Mouse (Mus musculus): ENCODE data around the gene Cand2. TPM values are rescaled to one million over a fixed set of nuclear protein-coding genes. Genes with fewer than 3 reads are reported as not detected.

Cand2 gene
- polyA plus RNA-seq, 1 experiment from 2014 or later, result 20.3 TPM

DNA sequence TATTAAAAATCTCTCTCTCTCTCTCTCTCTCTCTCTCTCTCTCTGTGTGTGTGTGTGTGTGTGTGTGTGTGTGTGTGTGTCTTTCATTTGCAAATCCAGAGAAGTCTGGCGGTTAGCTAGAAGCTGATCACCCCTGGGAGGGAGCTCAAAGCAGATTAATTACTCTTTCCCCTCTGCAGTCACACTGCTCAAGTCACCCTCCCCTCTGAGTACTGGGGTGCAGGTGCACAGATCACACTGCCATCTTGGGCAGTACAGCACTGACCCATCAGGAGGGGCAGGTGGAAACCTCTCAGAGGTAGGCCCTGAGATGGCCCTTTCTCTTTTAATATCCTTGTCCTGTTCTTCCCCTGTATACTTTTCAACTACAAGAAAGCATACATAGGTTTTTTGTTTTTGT lies 28.0 kb upstream of the Cand2 start:
- DNase-seq (ENCODE audit: low spot score) (no peak), ATAC-seq (replicated peaks; ENCODE audit: low FRiP score) (no peak)
- Histone ChIP-seq H3K36me3 (ENCODE audit: control insufficient read depth, insufficient read depth, low read length) (no peaks in the 10 kb centered on the region), H3K27me3 (replicated peaks; ENCODE audit: control insufficient read depth, insufficient read depth, low read length) (no peaks in the 10 kb centered on the region), H3K9ac (ENCODE audit: low read depth, low read length) (no peak overlapping the region), H3K4me2 (no peak overlapping the region), H3K4me3 (ENCODE audit: low read depth, low read length) (no peak overlapping the region), H3K4me1 (replicated peaks; ENCODE audit: control insufficient read depth, insufficient read depth, low read length) (peaks cover 9% of the 10 kb centered on the region; the same call in 1 of the 2 replicates), H3K27ac (ENCODE audit: low read depth, low read length) (no peak overlapping the region), H3K9me3 (ENCODE audit: control insufficient read depth, low read length) (no peaks in the 10 kb centered on the region)
- 95% methylated on average over 1 of the region's 1 CpGs for WGBS

DNA sequence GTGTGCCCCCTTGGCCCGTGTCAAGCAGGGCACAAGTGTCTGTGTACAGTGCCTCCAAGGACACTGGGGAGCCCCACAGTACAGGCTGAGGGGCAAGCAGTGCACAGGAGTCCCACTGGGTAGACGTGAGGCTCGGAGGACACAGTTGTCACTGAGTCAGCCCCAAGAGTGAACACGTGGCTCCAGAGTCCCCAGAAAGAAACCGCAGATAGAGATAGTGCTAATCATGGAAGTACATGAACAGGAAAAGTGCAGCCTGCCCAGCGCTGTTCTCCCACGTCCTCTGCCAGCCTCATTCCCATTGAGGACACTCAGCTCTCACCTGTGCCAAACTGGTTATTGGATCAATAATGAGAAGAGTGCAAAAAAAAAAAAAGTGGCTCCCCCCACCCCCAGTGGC lies 18.8 kb upstream of the Cand2 start:
- ATAC-seq (replicated peaks; ENCODE audit: low FRiP score), result peak; percentile 84
- Histone ChIP-seq H3K36me3 (ENCODE audit: control insufficient read depth, insufficient read depth, low read length) (no peaks in the 10 kb centered on the region), H3K27ac (ENCODE audit: low read depth, low read length) (peak overlapping the region; percentile 36; the same call in 1 of the 2 replicates), H3K4me3 (ENCODE audit: low read depth, low read length) (no peak overlapping the region), H3K27me3 (replicated peaks; ENCODE audit: control insufficient read depth, insufficient read depth, low read length) (no peaks in the 10 kb centered on the region), H3K9me3 (ENCODE audit: control insufficient read depth, low read length) (no peaks in the 10 kb centered on the region), H3K4me1 (replicated peaks; ENCODE audit: control insufficient read depth, insufficient read depth, low read length) (peaks cover 29% of the 10 kb centered on the region), H3K9ac (ENCODE audit: low read depth, low read length) (peak overlapping the region; percentile 21; the same call in 1 of the 2 replicates), H3K4me2 (peak overlapping the region; percentile 38)
- DNase-seq (ENCODE audit: low spot score), result no peak
- WGBS, result 44% methylated on average over 7 of the region's 7 CpGs

DNA sequence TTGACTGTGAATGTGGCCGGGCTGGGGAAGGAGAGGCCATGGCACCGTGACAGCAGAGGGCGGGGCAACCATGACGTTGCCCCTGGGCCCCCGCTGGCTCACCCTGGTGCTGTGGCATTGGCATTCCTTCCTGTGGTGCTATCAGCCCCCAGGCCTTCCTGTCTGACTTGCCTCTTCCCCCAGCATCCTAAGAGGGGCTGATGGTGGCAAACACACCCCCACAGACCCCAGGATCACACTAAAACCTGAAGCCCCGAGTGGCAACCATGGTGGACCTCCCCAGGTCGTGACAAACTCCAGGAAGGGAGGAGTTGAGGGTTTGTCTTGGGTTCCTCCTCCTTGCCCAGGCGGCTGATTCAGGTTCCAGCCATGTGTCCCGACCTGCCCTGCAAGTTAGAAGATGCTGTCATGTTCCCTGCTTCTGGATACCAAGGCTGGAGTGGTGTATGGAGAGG lies 15.3 kb upstream of the Cand2 start:
- peak overlapping the region; percentile 25 for H3K4me3 ChIP-seq (ENCODE audit: low read depth, low read length)
- H3K27ac ChIP-seq (ENCODE audit: low read depth, low read length), result peak overlapping the region; percentile 72

DNA sequence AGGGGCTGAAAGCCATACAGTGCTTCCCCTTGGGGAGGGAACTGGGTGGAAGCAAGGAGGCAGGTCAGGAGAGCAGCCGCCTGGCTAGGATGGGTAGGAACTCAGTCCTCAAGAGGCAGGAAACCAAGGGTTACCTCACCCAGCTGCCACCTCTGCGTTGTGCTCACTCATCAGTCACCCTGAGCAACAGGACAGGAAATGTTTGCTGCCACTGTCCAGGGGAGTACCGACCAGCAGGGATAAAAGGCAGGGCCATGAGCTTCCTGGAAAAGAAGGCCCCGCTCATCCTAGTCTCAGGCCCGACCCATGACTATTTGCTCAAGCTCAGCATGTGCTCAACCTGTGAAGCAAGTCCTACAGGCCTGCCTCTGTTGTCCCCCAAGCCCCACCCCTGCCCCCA lies 14.9 kb upstream of the Cand2 start:
- ATAC-seq (replicated peaks; ENCODE audit: low FRiP score) (no peak), DNase-seq (ENCODE audit: low spot score) (no peak)
- no peaks in the 10 kb centered on the region for H3K36me3 ChIP-seq (ENCODE audit: control insufficient read depth, insufficient read depth, low read length)
- H3K9me3 ChIP-seq (ENCODE audit: control insufficient read depth, low read length), result no peaks in the 10 kb centered on the region
- peak overlapping the region; percentile 56 for H3K4me2 ChIP-seq
- H3K9ac ChIP-seq (ENCODE audit: low read depth, low read length), result peak overlapping the region; percentile 38; the same call in 1 of the 2 replicates
- H3K4me3 ChIP-seq (ENCODE audit: low read depth, low read length), result no peak overlapping the region
- peak overlapping the region; percentile 72 for H3K27ac ChIP-seq (ENCODE audit: low read depth, low read length)
- H3K27me3 ChIP-seq (replicated peaks; ENCODE audit: control insufficient read depth, insufficient read depth, low read length), result no peaks in the 10 kb centered on the region
- 35% methylated on average over 5 of the region's 5 CpGs for WGBS
- H3K4me1 ChIP-seq (replicated peaks; ENCODE audit: control insufficient read depth, insufficient read depth, low read length), result peaks cover 53% of the 10 kb centered on the region

More for the DNA sequence above, 15.3 kb upstream of the Cand2 start:
- H3K9ac ChIP-seq (ENCODE audit: low read depth, low read length), result peak overlapping the region; percentile 38; the same call in 1 of the 2 replicates
- peak; percentile 43 for DNase-seq (ENCODE audit: low spot score)
- no peaks in the 10 kb centered on the region for H3K36me3 ChIP-seq (ENCODE audit: control insufficient read depth, insufficient read depth, low read length)
- peak overlapping the region; percentile 56 for H3K4me2 ChIP-seq
- peak; percentile 65 for ATAC-seq (replicated peaks; ENCODE audit: low FRiP score)
- WGBS, result 35% methylated on average over 9 of the region's 9 CpGs
- no peaks in the 10 kb centered on the region for H3K27me3 ChIP-seq (replicated peaks; ENCODE audit: control insufficient read depth, insufficient read depth, low read length)
- H3K4me1 ChIP-seq (replicated peaks; ENCODE audit: control insufficient read depth, insufficient read depth, low read length), result peaks cover 48% of the 10 kb centered on the region
- H3K9me3 ChIP-seq (ENCODE audit: control insufficient read depth, low read length), result no peaks in the 10 kb centered on the region

DNA sequence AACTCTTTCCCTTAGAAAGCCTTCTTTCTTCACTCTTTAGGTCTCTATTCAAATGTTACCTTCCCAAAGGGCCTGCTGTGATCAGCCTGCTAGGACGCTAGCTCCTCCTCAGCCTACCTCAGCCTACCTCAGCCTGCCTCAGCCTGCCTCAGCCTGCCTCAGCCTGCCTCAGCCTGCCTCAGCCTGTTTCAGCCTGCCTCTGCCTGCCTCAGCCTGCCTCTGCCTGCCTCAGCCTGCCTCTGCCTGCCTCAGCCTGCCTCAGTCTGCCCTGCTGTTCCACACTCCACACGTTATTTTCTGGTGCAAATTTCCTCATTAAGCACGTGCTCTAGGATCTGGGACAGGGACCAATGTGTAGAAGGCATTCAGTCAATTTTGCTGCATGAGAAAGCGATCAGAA lies 14.2 kb upstream of the Cand2 start:
- Histone ChIP-seq H3K36me3 (ENCODE audit: control insufficient read depth, insufficient read depth, low read length) (no peaks in the 10 kb centered on the region), H3K27me3 (replicated peaks; ENCODE audit: control insufficient read depth, insufficient read depth, low read length) (no peaks in the 10 kb centered on the region), H3K9ac (ENCODE audit: low read depth, low read length) (no peak overlapping the region), H3K9me3 (ENCODE audit: control insufficient read depth, low read length) (no peaks in the 10 kb centered on the region), H3K27ac (ENCODE audit: low read depth, low read length) (peak overlapping the region; percentile 72), H3K4me2 (no peak overlapping the region), H3K4me1 (replicated peaks; ENCODE audit: control insufficient read depth, insufficient read depth, low read length) (peaks cover 51% of the 10 kb centered on the region), H3K4me3 (ENCODE audit: low read depth, low read length) (no peak overlapping the region)
- WGBS, result 87% methylated on average over 4 of the region's 4 CpGs
- DNase-seq (ENCODE audit: low spot score) (no peak), ATAC-seq (replicated peaks; ENCODE audit: low FRiP score) (no peak)

DNA sequence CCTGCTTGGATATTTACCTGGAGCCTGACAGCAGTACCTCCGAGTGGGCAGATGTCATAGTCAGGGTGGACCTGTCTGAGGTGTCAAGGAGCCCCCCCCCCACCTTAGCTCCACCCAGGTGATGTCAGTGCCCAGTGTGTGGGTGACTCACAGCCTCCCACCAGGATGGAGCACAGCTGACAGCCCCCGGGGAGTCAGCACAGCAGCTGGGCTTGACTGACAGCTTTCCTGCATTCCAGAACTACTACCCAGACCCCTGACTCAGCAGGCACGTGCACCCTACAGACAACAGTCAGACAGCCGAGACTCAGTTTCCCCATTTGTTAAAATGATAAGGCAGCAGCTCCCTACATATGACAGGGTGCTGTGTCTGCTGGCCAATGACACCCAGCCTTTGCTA lies 13.4 kb upstream of the Cand2 start:
- no peak overlapping the region; the same call in 1 of the 2 replicates for H3K27ac ChIP-seq (ENCODE audit: low read depth, low read length)
- WGBS, result 46% methylated on average over 4 of the region's 4 CpGs
- H3K9me3 ChIP-seq (ENCODE audit: control insufficient read depth, low read length), result no peaks in the 10 kb centered on the region
- H3K4me2 ChIP-seq, result no peak overlapping the region
- H3K4me1 ChIP-seq (replicated peaks; ENCODE audit: control insufficient read depth, insufficient read depth, low read length), result peaks cover 42% of the 10 kb centered on the region
- no peak overlapping the region for H3K4me3 ChIP-seq (ENCODE audit: low read depth, low read length)
- no peaks in the 10 kb centered on the region for H3K27me3 ChIP-seq (replicated peaks; ENCODE audit: control insufficient read depth, insufficient read depth, low read length)
- DNase-seq (ENCODE audit: low spot score) (no peak), ATAC-seq (replicated peaks; ENCODE audit: low FRiP score) (no peak)
- no peak overlapping the region for H3K9ac ChIP-seq (ENCODE audit: low read depth, low read length)
- no peaks in the 10 kb centered on the region for H3K36me3 ChIP-seq (ENCODE audit: control insufficient read depth, insufficient read depth, low read length)

DNA sequence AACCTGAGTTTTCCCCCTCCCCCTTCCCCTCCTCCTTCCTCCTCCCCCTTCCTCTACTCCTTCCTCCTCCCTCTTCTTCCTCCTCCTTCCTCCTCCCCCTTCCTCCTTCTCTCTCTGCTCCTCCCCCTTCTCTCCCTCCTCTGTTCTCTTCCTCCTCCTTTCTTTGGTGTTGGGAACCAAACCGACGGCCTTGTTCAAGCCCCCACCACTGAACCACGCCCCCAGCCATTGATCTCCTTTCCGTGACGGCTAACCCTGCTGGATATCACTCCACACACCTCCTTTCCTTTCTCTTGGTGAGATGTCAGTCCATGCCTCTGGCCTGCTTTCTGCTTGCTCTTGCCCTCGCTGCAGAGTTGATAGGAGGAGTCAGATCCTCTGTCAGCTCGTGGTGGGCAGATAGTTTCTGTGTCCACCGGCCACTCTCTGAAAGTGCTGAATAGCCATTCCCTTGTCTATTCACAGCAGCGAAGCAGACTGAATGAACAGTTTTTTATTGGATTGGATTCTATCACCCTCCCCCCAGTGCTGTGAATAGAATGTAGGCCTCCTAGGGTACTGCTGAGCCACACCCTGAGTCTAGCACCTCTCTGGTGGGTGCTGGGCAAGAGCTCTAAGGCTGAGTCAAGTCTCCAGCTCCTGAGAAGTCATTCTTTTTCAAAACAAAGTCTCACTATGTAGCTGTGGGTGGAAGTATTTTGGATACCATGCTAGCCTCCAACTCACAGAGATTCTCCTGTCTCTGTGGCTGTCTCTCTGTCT lies 12.2 kb upstream of the Cand2 start, which contains the start of gene Tmem40:
Tmem40 (minus strand) TSS at position 416 of the 762 bp plus-strand sequence.
- DNase-seq (ENCODE audit: low spot score) (peak; percentile 59), ATAC-seq (replicated peaks; ENCODE audit: low FRiP score) (peak; percentile 59)
- Histone ChIP-seq H3K27ac (ENCODE audit: low read depth, low read length) (peak within 1 kb of the TSS; percentile 79), H3K27me3 (replicated peaks; ENCODE audit: control insufficient read depth, insufficient read depth, low read length) (no peaks in the 10 kb centered on the region), H3K36me3 (ENCODE audit: control insufficient read depth, insufficient read depth, low read length) (no peaks in the 10 kb centered on the region), H3K9me3 (ENCODE audit: control insufficient read depth, low read length) (no peaks in the 10 kb centered on the region), H3K4me2 (peak within 1 kb of the TSS; percentile 46), H3K9ac (ENCODE audit: low read depth, low read length) (peak within 1 kb of the TSS; percentile 11; the same call in 1 of the 2 replicates), H3K4me1 (replicated peaks; ENCODE audit: control insufficient read depth, insufficient read depth, low read length) (peaks cover 41% of the 10 kb centered on the region), H3K4me3 (ENCODE audit: low read depth, low read length) (peak within 1 kb of the TSS; percentile 5; the same call in 1 of the 2 replicates)
- WGBS, result 3% methylated on average over 9 of the region's 9 CpGs

DNA sequence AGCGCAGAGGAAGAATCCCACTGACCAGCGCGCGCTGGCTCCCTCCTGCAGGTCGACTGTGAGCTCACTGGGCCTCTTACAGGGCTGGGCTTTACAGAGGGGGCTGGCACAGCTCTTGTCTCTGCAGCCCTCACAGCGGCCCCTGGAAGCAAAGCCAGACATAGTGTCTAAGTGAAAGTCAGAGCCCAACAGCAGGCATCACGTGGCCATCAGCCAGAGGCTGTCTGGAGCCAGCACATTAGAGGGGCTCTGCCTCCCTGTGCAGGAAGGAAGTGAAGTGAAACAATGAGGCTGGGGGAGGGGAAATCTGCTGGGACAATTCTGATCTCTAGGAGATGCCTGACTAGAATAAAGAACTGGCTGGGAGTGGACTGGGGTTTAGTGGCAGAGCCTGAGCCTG lies 10.2 kb upstream of the Cand2 start:
- WGBS, result 6% methylated on average over 7 of the region's 7 CpGs

DNA sequence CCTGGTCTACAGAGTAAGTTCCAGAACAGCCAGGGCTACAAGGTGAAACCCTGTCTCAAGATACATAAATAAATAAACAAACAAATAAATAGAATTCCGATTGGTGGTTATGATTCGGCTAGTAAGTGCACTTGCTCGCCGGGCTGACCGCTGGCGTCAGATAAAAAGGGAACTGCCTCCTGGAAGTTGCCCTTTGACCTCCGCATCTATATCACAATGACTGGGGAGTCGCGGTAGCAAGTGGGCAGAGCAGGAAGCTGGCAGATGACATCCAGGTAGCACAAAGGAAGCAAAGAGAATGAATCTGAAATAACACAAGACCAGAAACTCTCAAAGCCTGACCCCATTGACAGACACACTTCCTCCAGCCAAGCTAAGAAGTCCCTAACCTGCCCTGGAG lies 7.0 kb upstream of the Cand2 start:
- Histone ChIP-seq H3K27ac (ENCODE audit: low read depth, low read length) (no peak overlapping the region), H3K9ac (ENCODE audit: low read depth, low read length) (no peak overlapping the region), H3K4me3 (ENCODE audit: low read depth, low read length) (no peak overlapping the region), H3K4me2 (no peak overlapping the region), H3K4me1 (replicated peaks; ENCODE audit: control insufficient read depth, insufficient read depth, low read length) (peaks cover 27% of the 10 kb centered on the region), H3K27me3 (replicated peaks; ENCODE audit: control insufficient read depth, insufficient read depth, low read length) (no peaks in the 10 kb centered on the region), H3K36me3 (ENCODE audit: control insufficient read depth, insufficient read depth, low read length) (no peaks in the 10 kb centered on the region), H3K9me3 (ENCODE audit: control insufficient read depth, low read length) (no peaks in the 10 kb centered on the region)
- 37% methylated on average over 9 of the region's 9 CpGs for WGBS
- ATAC-seq (replicated peaks; ENCODE audit: low FRiP score) (no peak), DNase-seq (ENCODE audit: low spot score) (no peak)

More for the DNA sequence above, 10.2 kb upstream of the Cand2 start:
- Histone ChIP-seq H3K9ac (ENCODE audit: low read depth, low read length) (peak overlapping the region; percentile 20), H3K36me3 (ENCODE audit: control insufficient read depth, insufficient read depth, low read length) (no peaks in the 10 kb centered on the region), H3K4me2 (peak overlapping the region; percentile 55), H3K4me3 (ENCODE audit: low read depth, low read length) (no peak overlapping the region), H3K27me3 (replicated peaks; ENCODE audit: control insufficient read depth, insufficient read depth, low read length) (no peaks in the 10 kb centered on the region), H3K9me3 (ENCODE audit: control insufficient read depth, low read length) (no peaks in the 10 kb centered on the region), H3K27ac (ENCODE audit: low read depth, low read length) (peak overlapping the region; percentile 70), H3K4me1 (replicated peaks; ENCODE audit: control insufficient read depth, insufficient read depth, low read length) (peaks cover 41% of the 10 kb centered on the region)
- ATAC-seq (replicated peaks; ENCODE audit: low FRiP score), result peak; percentile 68
- DNase-seq (ENCODE audit: low spot score), result peak; percentile 66

Measured in liver, embryonic 11.5 days (tissue).